In the genomic region with DNA sequence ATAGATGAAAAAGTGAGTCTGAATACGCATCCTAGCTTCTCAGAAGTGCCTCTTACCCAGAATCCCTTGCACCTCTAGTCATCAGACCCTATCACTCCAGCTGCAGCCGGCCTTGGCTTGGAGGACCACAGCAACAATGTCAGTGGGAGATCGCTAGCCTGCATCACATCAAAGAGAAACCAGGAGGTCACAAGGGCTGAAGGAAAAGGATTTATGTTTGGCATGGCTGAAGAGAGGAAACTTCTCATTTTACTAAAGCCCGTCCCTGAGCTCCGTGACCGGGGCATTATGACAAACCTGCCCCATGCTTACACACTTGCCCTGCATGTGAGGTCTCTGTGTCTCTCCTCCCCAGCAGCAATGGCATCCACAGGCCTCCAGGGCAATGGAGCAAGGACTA, we compare ENCODE assay signal across 23 mouse cellular contexts.
DNase-seq lines count a peak whose midpoint lies in the region; ATAC-seq and TF ChIP-seq lines count a peak whose summit lies in the region.
"Had no signal": no experiment of that assay in that cellular context is flagged by ENCODE, and none has a peak within 500 bp of the region (broad histone marks: within the 10 kb centered on the region; RNA-seq: fewer than 3 reads in every experiment).

No protein-coding gene starts in this region.

- H3K4me2 ChIP-seq in forebrain, embryonic 12.5 days, result no peak overlapping the region
- H3K4me2 ChIP-seq in forebrain, embryonic 16.5 days (ENCODE audit: low read length), result no peak overlapping the region
- no peak overlapping the region for H3K4me2 ChIP-seq in kidney, postnatal 0 days (ENCODE audit: low read length)
- no peak overlapping the region for H3K4me2 ChIP-seq in lung, postnatal 0 days (replicated peaks; ENCODE audit: low read depth, low read length)
- H3K4me2 ChIP-seq: embryonic facial prominence, embryonic 15.5 days; heart, embryonic 15.5 days; limb, embryonic 15.5 days; midbrain, embryonic 15.5 days; stomach, embryonic 15.5 days had no signal

- H3K9ac ChIP-seq in forebrain, embryonic 12.5 days, result no peak overlapping the region
- H3K9ac ChIP-seq in forebrain, embryonic 16.5 days (replicated peaks; ENCODE audit: low read depth, low read length), result no peak overlapping the region
- no peak overlapping the region for H3K9ac ChIP-seq in kidney, postnatal 0 days (ENCODE audit: low read depth, low read length)
- no peak overlapping the region for H3K9ac ChIP-seq in lung, postnatal 0 days (replicated peaks; ENCODE audit: low read depth)
- H3K9ac ChIP-seq: embryonic facial prominence, embryonic 15.5 days; heart, embryonic 15.5 days; limb, embryonic 15.5 days; midbrain, embryonic 15.5 days; stomach, embryonic 15.5 days had no signal

- 67% methylated on average over 6 of the region's 6 CpGs for WGBS in forebrain, embryonic 12.5 days
- 77% methylated on average over 6 of the region's 6 CpGs for WGBS in forebrain, embryonic 16.5 days
- 33% methylated on average over 6 of the region's 6 CpGs for WGBS in kidney, postnatal 0 days
- WGBS in kidney, adult 2 months, result 75% methylated on average over 6 of the region's 6 CpGs
- 69% methylated on average over 6 of the region's 6 CpGs for WGBS in embryonic facial prominence, embryonic 10.5 days
- 80% methylated on average over 6 of the region's 6 CpGs for WGBS in lung, postnatal 0 days

- no peaks in the 10 kb centered on the region for H3K9me3 ChIP-seq in forebrain, embryonic 12.5 days
- no peaks in the 10 kb centered on the region for H3K9me3 ChIP-seq in forebrain, embryonic 16.5 days (ENCODE audit: control insufficient read depth, low read length)
- H3K9me3 ChIP-seq in kidney, postnatal 0 days (replicated peaks; ENCODE audit: low read length), result no peaks in the 10 kb centered on the region
- no peaks in the 10 kb centered on the region for H3K9me3 ChIP-seq in embryonic facial prominence, embryonic 10.5 days
- H3K9me3 ChIP-seq in lung, postnatal 0 days (ENCODE audit: low read length), result no peaks in the 10 kb centered on the region
- H3K9me3 ChIP-seq: embryonic facial prominence, embryonic 15.5 days; heart, embryonic 15.5 days; limb, embryonic 15.5 days; midbrain, embryonic 15.5 days; stomach, embryonic 15.5 days had no signal

- TF ChIP-seq POLR2A in kidney, adult 2 months (IDR thresholded peaks at IDR 0.05; ENCODE audit: low read depth, low read length), result no peak

- H3K36me3 ChIP-seq in forebrain, embryonic 12.5 days (replicated peaks), result no peaks in the 10 kb centered on the region
- H3K36me3 ChIP-seq in forebrain, embryonic 16.5 days (ENCODE audit: control insufficient read depth, insufficient read depth), result no peaks in the 10 kb centered on the region
- no peaks in the 10 kb centered on the region for H3K36me3 ChIP-seq in kidney, postnatal 0 days (ENCODE audit: insufficient read depth, low read length)
- no peaks in the 10 kb centered on the region for H3K36me3 ChIP-seq in kidney, adult 2 months (ENCODE audit: control insufficient read depth, insufficient read depth, low read length)
- no peaks in the 10 kb centered on the region for H3K36me3 ChIP-seq in embryonic facial prominence, embryonic 10.5 days (replicated peaks)
- H3K36me3 ChIP-seq in lung, postnatal 0 days (ENCODE audit: insufficient read depth, low read length), result no peaks in the 10 kb centered on the region
- H3K36me3 ChIP-seq: embryonic facial prominence, embryonic 15.5 days; heart, embryonic 15.5 days; limb, embryonic 15.5 days; midbrain, embryonic 15.5 days; stomach, embryonic 15.5 days had no signal

- peaks cover 39% of the 10 kb centered on the region for H3K4me1 ChIP-seq in forebrain, embryonic 12.5 days
- peaks cover 33% of the 10 kb centered on the region for H3K4me1 ChIP-seq in forebrain, embryonic 16.5 days (replicated peaks; ENCODE audit: control insufficient read depth, insufficient read depth, low read length)
- peaks cover 30% of the 10 kb centered on the region for H3K4me1 ChIP-seq in kidney, postnatal 0 days (replicated peaks; ENCODE audit: insufficient read depth, low read length)
- H3K4me1 ChIP-seq in kidney, adult 2 months (ENCODE audit: control insufficient read depth, insufficient read depth, low read length), result peaks cover 39% of the 10 kb centered on the region
- peaks cover 67% of the 10 kb centered on the region for H3K4me1 ChIP-seq in embryonic facial prominence, embryonic 10.5 days
- peaks cover 35% of the 10 kb centered on the region for H3K4me1 ChIP-seq in lung, postnatal 0 days (ENCODE audit: insufficient read depth, low read depth, low read length)

- no peak for ATAC-seq in forebrain, embryonic 12.5 days (ENCODE audit: low FRiP score)
- ATAC-seq in forebrain, embryonic 16.5 days, result no peak
- no peak for ATAC-seq in kidney, postnatal 0 days (replicated peaks; ENCODE audit: low FRiP score, low read depth)
- no peak for ATAC-seq in lung, postnatal 0 days
- ATAC-seq: hindbrain, embryonic 16.5 days; midbrain, embryonic 15.5 days had no signal

- no peak for TF ChIP-seq CTCF in kidney, postnatal 0 days (IDR thresholded peaks at IDR 0.05; ENCODE audit: low read depth)
- no peak for TF ChIP-seq CTCF in kidney, adult 2 months (conservative IDR thresholded peaks at IDR 0.05; ENCODE audit: insufficient read depth, insufficient read length, low read depth, low read length)
- no peak for TF ChIP-seq CTCF in lung, postnatal 0 days (IDR thresholded peaks at IDR 0.05)

- TF ChIP-seq EP300 in lung, postnatal 0 days (IDR thresholded peaks at IDR 0.05), result no peak

- DNase-seq in kidney, postnatal 0 days (ENCODE audit: low spot score), result peak; percentile 82
- no peak for DNase-seq in kidney, adult 2 months
- peak; percentile 65 for DNase-seq in adrenal gland, postnatal 14 days
- DNase-seq in embryonic facial prominence, embryonic 10.5 days (ENCODE audit: low spot score), result no peak
- DNase-seq in lung, postnatal 0 days (ENCODE audit: low spot score), result no peak
- DNase-seq: B cell, adult 2 months; cerebellum, adult 9-10 months; gastrocnemius, postnatal 10 days; heart, adult 18-20 months; heart, postnatal 4 days; lung, postnatal 14 days; right cerebral cortex, postnatal 25 days; thymus, adult 18-20 months; thymus, postnatal 4 days had no signal

- H3K4me3 ChIP-seq in forebrain, embryonic 12.5 days (replicated peaks), result no peak overlapping the region
- H3K4me3 ChIP-seq in forebrain, embryonic 16.5 days (replicated peaks; ENCODE audit: low read length), result no peak overlapping the region
- no peak overlapping the region for H3K4me3 ChIP-seq in kidney, postnatal 0 days (replicated peaks; ENCODE audit: low read depth, low read length)
- H3K4me3 ChIP-seq in kidney, adult 2 months (ENCODE audit: insufficient read depth, low read depth, low read length), result no peak overlapping the region
- H3K4me3 ChIP-seq in embryonic facial prominence, embryonic 10.5 days, result no peak overlapping the region
- no peak overlapping the region for H3K4me3 ChIP-seq in lung, postnatal 0 days (ENCODE audit: low read depth, low read length)
- H3K4me3 ChIP-seq: embryonic facial prominence, embryonic 15.5 days; heart, embryonic 15.5 days; limb, embryonic 15.5 days; midbrain, embryonic 15.5 days; myocyte; stomach, embryonic 15.5 days had no signal

- H3K27ac ChIP-seq in forebrain, embryonic 12.5 days, result peak overlapping the region; percentile 42; the same call in 1 of the 2 replicates
- H3K27ac ChIP-seq in forebrain, embryonic 16.5 days (ENCODE audit: low read length), result no peak overlapping the region
- no peak overlapping the region for H3K27ac ChIP-seq in kidney, postnatal 0 days
- H3K27ac ChIP-seq in kidney, adult 2 months (ENCODE audit: insufficient read depth, low read depth, low read length), result no peak overlapping the region
- H3K27ac ChIP-seq in embryonic facial prominence, embryonic 10.5 days (replicated peaks), result peak overlapping the region; percentile 30; the same call in 1 of the 2 replicates
- no peak overlapping the region for H3K27ac ChIP-seq in lung, postnatal 0 days (ENCODE audit: low read length)
- H3K27ac ChIP-seq: embryonic facial prominence, embryonic 15.5 days; heart, embryonic 15.5 days; limb, embryonic 15.5 days; midbrain, embryonic 15.5 days; stomach, embryonic 15.5 days had no signal

- no peaks in the 10 kb centered on the region for H3K27me3 ChIP-seq in forebrain, embryonic 12.5 days
- H3K27me3 ChIP-seq in forebrain, embryonic 16.5 days (replicated peaks; ENCODE audit: control insufficient read depth, insufficient read depth, low read length), result no peaks in the 10 kb centered on the region
- H3K27me3 ChIP-seq in kidney, postnatal 0 days (ENCODE audit: insufficient read depth, low read length), result no peaks in the 10 kb centered on the region
- no peaks in the 10 kb centered on the region for H3K27me3 ChIP-seq in kidney, adult 2 months (replicated peaks; ENCODE audit: control insufficient read depth, insufficient read depth, low read length)
- no peaks in the 10 kb centered on the region for H3K27me3 ChIP-seq in embryonic facial prominence, embryonic 10.5 days (replicated peaks; ENCODE audit: low read depth, poor library complexity, severe bottlenecking)
- no peaks in the 10 kb centered on the region for H3K27me3 ChIP-seq in lung, postnatal 0 days (replicated peaks; ENCODE audit: insufficient read depth, low read length)
- H3K27me3 ChIP-seq: embryonic facial prominence, embryonic 15.5 days; heart, embryonic 15.5 days; limb, embryonic 15.5 days; midbrain, embryonic 15.5 days; stomach, embryonic 15.5 days had no signal

Comparison
In these comparisons a context has a peak if more than half of its experiments do, and no peak if none do; other contexts are left out.
1. H3K27ac ChIP-seq: peak in forebrain, embryonic 12.5 days (single experiment) and embryonic facial prominence, embryonic 10.5 days (single experiment); none in forebrain, embryonic 16.5 days (single experiment), kidney, postnatal 0 days (single experiment), kidney, adult 2 months (single experiment) and lung, postnatal 0 days (single experiment).
2. DNase-seq: peak in kidney, postnatal 0 days (single experiment) and adrenal gland, postnatal 14 days (single experiment); none in kidney, adult 2 months (single experiment), embryonic facial prominence, embryonic 10.5 days (single experiment) and lung, postnatal 0 days (single experiment).